Mouse (Mus musculus) heart, embryonic 16.5 days (tissue): Measurements from ENCODE around the gene Tsc1. TPM values are rescaled to one million over a fixed set of nuclear protein-coding genes. Genes with fewer than 3 reads are reported as not detected.

Source experiments
- ATAC-seq: fragments of 200-750 bp; cut with Nextera tagmentation; replicated peaks from 2 replicates; pipeline ENCODE4 v1.8.0; 2017; ENCODE audit warnings: moderate number of reproducible peaks; ENCODE audit not compliant: insufficient read depth, low FRiP score; ENCODE audit errors: extremely low read depth
- H3K27ac ChIP-seq: fragments of 300-500 bp; sonication (generic); 2 replicates; pipeline ENCODE4 v1.5.1; 2014; ENCODE audit warnings: mild to moderate bottlenecking, low read length, control low read depth, moderate library complexity
- H3K27me3 ChIP-seq: fragments of 300-500 bp; sonication (generic); 2 replicates; pipeline ENCODE4 v1.6.1; 2014; ENCODE audit warnings: low read length, mixed read lengths; ENCODE audit not compliant: control insufficient read depth, insufficient read depth
- H3K36me3 ChIP-seq: fragments of 300-500 bp; sonication (generic); 2 replicates; pipeline ENCODE4 v1.6.1; 2014; ENCODE audit not compliant: control insufficient read depth, insufficient read depth
- H3K4me1 ChIP-seq: fragments of 300-500 bp; sonication (generic); 2 replicates; pipeline ENCODE4 v1.6.1; 2014; ENCODE audit warnings: low read length, mixed read lengths; ENCODE audit not compliant: control insufficient read depth, insufficient read depth
- H3K4me2 ChIP-seq: fragments of 300-500 bp; sonication (generic); 2 replicates; pipeline ENCODE4 v1.6.1; 2014; ENCODE audit warnings: low read depth, mild to moderate bottlenecking, control low read depth, low read length
- H3K4me3 ChIP-seq: fragments of 300-500 bp; sonication (generic); 2 replicates; pipeline ENCODE4 v1.5.1; 2014; ENCODE audit warnings: mild to moderate bottlenecking, control low read depth, low read length
- H3K9ac ChIP-seq: fragments of 300-500 bp; sonication (generic); 2 replicates; pipeline ENCODE4 v1.6.1; 2014; ENCODE audit warnings: low read length, control low read depth
- H3K9me3 ChIP-seq: fragments of 300-500 bp; sonication (generic); replicated peaks from 2 replicates; pipeline ENCODE4 v1.6.1; 2016; ENCODE audit warnings: low read length; ENCODE audit not compliant: control insufficient read depth
- WGBS: fragments of 180-500 bp; shearing (Covaris S2); extraction: QIAGEN DNeasy Blood & Tissue Kit; methylation state at CpG from one replicate; pipeline ENCODE4 v1.1.7; 2014; 5-methylcytosine and 5-hydroxymethylcytosine counted together
- polyA plus RNA-seq: library from polyadenylated mRNA; unstranded; fragments of >200 nt; fragmentation: Nextera tagmentation; extraction: Ambion mirVana; gene quantifications from 2 replicates; pipeline ENCODE4 v1.2.1, GENCODE M21; 2015

Tsc1 gene
- polyA plus RNA-seq, 1 experiment from 2014 or later: 17.5 TPM

DNA sequence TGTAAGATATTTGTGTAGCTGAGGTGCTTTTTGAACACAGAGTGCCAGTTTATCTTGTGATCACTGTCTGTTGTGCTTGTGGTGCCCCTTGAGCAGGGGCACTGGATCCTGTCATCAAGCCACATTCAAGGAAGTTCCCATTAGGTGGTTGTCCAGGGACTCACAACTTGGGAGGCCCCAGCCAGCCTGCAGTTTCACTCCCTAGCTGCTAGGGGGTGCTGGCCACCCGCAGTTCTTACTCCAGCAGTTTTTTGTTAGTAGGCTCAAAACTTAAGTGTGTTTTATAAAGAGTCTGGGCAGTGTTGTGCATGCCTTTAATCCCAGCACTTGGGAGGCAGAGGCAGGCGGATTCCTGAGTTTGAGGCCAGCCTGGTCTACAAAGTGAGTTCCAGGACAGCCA lies 13.3 kb downstream of the Tsc1 start:
- Histone ChIP-seq H3K4me3 (no peak overlapping the region), H3K27me3 (no peaks in the 10 kb centered on the region), H3K9me3 (no peaks in the 10 kb centered on the region), H3K36me3 (peaks cover 20% of the 10 kb centered on the region), H3K4me2 (no peak overlapping the region), H3K27ac (no peak overlapping the region), H3K4me1 (no peaks in the 10 kb centered on the region), H3K9ac (no peak overlapping the region)
- ATAC-seq: no peak
- WGBS: 66% methylated on average over 2 of the region's 2 CpGs

- no peak overlapping the region for H3K4me2 ChIP-seq
- H3K4me3 ChIP-seq: no peak overlapping the region
- no peaks in the 10 kb centered on the region for H3K4me1 ChIP-seq
- WGBS: 77% methylated on average over 8 of the region's 8 CpGs
- ATAC-seq: no peak
- H3K9ac ChIP-seq: no peak overlapping the region
- no peaks in the 10 kb centered on the region for H3K9me3 ChIP-seq
- H3K27me3 ChIP-seq: no peaks in the 10 kb centered on the region
- H3K36me3 ChIP-seq: peaks cover 34% of the 10 kb centered on the region
- no peak overlapping the region for H3K27ac ChIP-seq
These were observed 15.2 kb downstream of the Tsc1 start for GRCm38 (mm10) chr2:28656216-28656615.

DNA sequence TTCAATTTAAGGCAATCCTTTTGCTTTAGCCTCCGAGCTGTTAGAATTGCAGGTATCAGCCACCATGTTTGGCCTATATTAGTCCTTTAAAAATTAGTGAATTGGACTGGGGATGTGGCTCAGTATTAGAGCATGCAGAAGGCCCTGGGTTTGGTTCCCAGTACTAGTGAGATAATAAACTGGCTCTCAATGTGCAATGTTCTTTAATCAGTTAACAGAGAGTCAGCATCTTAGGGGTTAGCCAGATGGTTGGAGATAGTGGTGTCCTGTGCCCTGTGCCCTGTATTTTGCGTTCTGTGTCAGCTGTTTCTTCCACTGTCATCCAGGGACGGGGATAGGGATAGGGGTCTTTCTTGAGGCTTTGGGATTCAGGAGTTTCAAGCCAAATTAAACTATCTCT lies 21.9 kb downstream of the Tsc1 start:
- no peaks in the 10 kb centered on the region for H3K9me3 ChIP-seq
- no peak overlapping the region for H3K4me3 ChIP-seq
- H3K36me3 ChIP-seq: peaks cover 35% of the 10 kb centered on the region
- 95% methylated on average over 3 of the region's 3 CpGs for WGBS
- H3K9ac ChIP-seq: no peak overlapping the region
- H3K4me2 ChIP-seq: no peak overlapping the region
- no peaks in the 10 kb centered on the region for H3K27me3 ChIP-seq
- no peaks in the 10 kb centered on the region for H3K4me1 ChIP-seq
- no peak for ATAC-seq
- H3K27ac ChIP-seq: no peak overlapping the region

DNA sequence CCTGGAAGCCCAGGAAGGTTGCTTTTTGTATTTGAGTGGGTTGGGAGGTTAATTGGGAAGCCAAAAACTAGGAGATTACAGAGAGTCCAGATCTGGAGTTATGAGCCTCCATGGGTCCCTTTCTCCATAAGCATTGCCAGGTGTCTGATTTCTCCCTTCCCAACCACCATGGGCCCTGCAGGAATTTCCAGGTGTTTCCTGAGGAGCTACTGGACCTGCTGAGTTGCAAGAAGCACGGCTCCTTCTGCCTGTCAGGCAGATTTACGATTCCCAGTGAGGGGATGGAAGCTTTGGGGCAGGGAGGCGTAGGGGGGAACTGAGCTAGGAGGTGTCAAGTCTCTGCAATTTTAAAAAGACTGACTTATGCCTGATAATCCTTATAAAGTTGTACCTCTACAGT lies 24.8 kb downstream of the Tsc1 start:
- Histone ChIP-seq H3K27ac (no peak overlapping the region), H3K36me3 (peaks cover 23% of the 10 kb centered on the region), H3K9me3 (no peaks in the 10 kb centered on the region), H3K4me3 (no peak overlapping the region), H3K27me3 (no peaks in the 10 kb centered on the region), H3K9ac (no peak overlapping the region), H3K4me2 (no peak overlapping the region), H3K4me1 (no peaks in the 10 kb centered on the region)
- WGBS: 78% methylated on average over 3 of the region's 3 CpGs
- no peak for ATAC-seq

GRCm38 (mm10) chr2:28671438-28671837 lies 30.4 kb downstream of the Tsc1 start:
- Histone ChIP-seq H3K27ac (no peak overlapping the region), H3K4me3 (no peak overlapping the region), H3K9ac (no peak overlapping the region), H3K36me3 (peaks cover 46% of the 10 kb centered on the region), H3K4me1 (no peaks in the 10 kb centered on the region), H3K4me2 (no peak overlapping the region), H3K9me3 (no peaks in the 10 kb centered on the region), H3K27me3 (no peaks in the 10 kb centered on the region)
- no peak for ATAC-seq
- 87% methylated on average over 2 of the region's 2 CpGs for WGBS

GRCm38 (mm10) chr2:28676005-28676404 lies 35.0 kb downstream of the Tsc1 start:
- Histone ChIP-seq H3K27me3 (no peaks in the 10 kb centered on the region), H3K4me1 (no peaks in the 10 kb centered on the region), H3K4me2 (no peak overlapping the region), H3K36me3 (peaks cover 54% of the 10 kb centered on the region), H3K27ac (no peak overlapping the region), H3K9ac (no peak overlapping the region), H3K4me3 (no peak overlapping the region), H3K9me3 (no peaks in the 10 kb centered on the region)
- ATAC-seq: no peak
- 93% methylated on average over 8 of the region's 8 CpGs for WGBS

DNA sequence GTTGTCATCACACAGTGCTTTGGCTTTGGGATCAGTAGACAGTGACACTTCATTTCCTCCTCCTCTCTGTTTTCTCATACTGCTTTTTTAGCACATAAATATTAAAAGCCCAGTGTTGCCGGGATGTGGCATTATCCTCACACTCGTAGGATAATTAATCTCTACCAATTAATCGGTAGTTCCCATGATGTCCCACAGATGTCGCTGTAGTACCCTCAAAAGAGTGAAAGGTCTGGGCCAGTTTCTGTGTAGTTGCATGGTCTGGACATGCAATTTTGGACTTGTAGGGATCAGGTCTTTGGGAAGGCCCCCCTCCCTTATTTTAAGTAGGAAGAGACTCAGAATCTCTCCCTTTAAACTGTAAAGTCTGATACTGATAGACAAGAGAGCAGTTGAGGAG lies 39.7 kb downstream of the Tsc1 start:
- H3K9ac ChIP-seq: no peak overlapping the region
- no peaks in the 10 kb centered on the region for H3K9me3 ChIP-seq
- no peaks in the 10 kb centered on the region for H3K27me3 ChIP-seq
- 45% methylated on average over 4 of the region's 4 CpGs for WGBS
- H3K27ac ChIP-seq: no peak overlapping the region
- ATAC-seq: no peak
- H3K4me3 ChIP-seq: no peak overlapping the region
- no peaks in the 10 kb centered on the region for H3K4me1 ChIP-seq
- peaks cover 49% of the 10 kb centered on the region for H3K36me3 ChIP-seq
- no peak overlapping the region for H3K4me2 ChIP-seq

DNA sequence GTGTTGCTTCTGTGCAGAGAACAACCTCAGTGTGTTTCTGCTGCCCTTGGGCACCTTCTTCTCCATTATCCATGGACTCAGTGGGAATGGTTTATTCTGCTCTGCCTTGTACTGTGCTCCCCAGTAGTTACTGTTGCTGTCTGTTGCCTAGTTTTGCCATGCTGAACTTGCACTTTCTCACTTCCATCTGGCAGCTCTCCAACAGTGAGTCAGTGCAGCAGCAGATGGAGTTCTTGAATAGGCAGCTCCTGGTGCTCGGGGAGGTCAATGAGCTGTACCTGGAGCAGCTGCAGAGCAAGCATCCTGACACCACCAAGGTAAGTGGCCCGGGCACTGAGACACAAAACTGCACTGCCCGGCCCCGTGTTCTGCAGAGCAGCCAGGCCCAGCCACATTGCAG lies 40.7 kb downstream of the Tsc1 start:
- H3K4me1 ChIP-seq: no peaks in the 10 kb centered on the region
- no peak overlapping the region for H3K4me3 ChIP-seq
- H3K27ac ChIP-seq: no peak overlapping the region
- H3K36me3 ChIP-seq: peaks cover 46% of the 10 kb centered on the region
- H3K27me3 ChIP-seq: no peaks in the 10 kb centered on the region
- WGBS: 63% methylated on average over 4 of the region's 4 CpGs
- ATAC-seq: no peak
- H3K4me2 ChIP-seq: no peak overlapping the region
- no peak overlapping the region for H3K9ac ChIP-seq
- H3K9me3 ChIP-seq: no peaks in the 10 kb centered on the region

DNA sequence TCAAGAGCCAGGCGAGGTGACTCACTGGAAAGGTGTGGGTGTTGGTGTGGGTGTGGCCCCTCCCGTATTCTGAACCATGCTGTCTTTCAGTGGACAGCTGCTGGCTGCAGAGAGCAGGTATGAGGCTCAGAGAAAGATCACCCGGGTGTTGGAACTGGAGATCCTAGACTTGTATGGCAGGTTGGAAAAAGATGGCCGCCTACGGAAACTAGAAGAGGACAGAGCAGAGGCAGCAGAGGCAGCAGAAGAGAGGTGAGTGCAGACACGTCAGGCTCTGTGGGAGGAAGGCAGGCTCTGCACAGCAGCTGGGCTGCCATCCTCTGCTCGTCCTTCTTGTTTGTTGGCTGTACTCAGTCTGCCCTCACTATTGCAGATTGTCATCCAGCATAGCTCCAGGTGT lies 44.9 kb downstream of the Tsc1 start:
- no peaks in the 10 kb centered on the region for H3K4me1 ChIP-seq
- no peaks in the 10 kb centered on the region for H3K27me3 ChIP-seq
- H3K9me3 ChIP-seq: no peaks in the 10 kb centered on the region
- no peak overlapping the region for H3K4me2 ChIP-seq
- H3K36me3 ChIP-seq: peaks cover 34% of the 10 kb centered on the region
- no peak overlapping the region for H3K9ac ChIP-seq
- no peak for ATAC-seq
- WGBS: 87% methylated on average over 7 of the region's 7 CpGs
- no peak overlapping the region for H3K4me3 ChIP-seq
- no peak overlapping the region for H3K27ac ChIP-seq

DNA sequence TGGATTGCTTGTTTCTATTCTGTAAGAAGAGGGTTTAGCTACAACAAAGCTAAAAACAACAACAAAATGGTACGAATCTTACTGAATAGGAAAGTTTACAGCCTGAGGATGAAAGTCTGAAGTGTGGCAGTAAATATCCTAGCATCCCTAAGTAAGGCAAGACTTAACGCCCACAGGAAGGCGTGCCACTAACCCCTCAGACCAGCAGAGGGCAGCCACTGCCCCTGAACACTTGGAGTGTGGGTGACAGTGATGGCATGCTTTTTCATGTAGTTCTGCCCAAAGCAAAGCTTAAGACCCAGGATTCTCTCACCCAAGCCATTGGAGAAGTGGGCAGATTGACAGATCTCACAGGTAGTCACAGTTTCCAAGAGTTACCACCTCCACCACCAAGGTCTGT lies 47.4 kb downstream of the Tsc1 start:
- H3K4me2 ChIP-seq: no peak overlapping the region
- 44% methylated on average over 3 of the region's 3 CpGs for WGBS
- no peak for ATAC-seq
- no peaks in the 10 kb centered on the region for H3K27me3 ChIP-seq
- H3K9ac ChIP-seq: no peak overlapping the region
- H3K36me3 ChIP-seq: peaks cover 18% of the 10 kb centered on the region
- H3K4me1 ChIP-seq: no peaks in the 10 kb centered on the region
- H3K4me3 ChIP-seq: no peak overlapping the region
- no peaks in the 10 kb centered on the region for H3K9me3 ChIP-seq
- no peak overlapping the region for H3K27ac ChIP-seq
